Mouse (Mus musculus) brain, embryonic 14.5 days (tissue): ENCODE data around the gene Pdzrn4. TPM values are rescaled to one million over a fixed set of nuclear protein-coding genes. Genes with fewer than 3 reads are reported as not detected.

Experiments
- DNase-seq: peaks from one replicate; pipeline ENCODE4 v3.0.0-alpha.2; 2011; ENCODE audit warnings: low read depth
- CTCF ChIP-seq: fragments of 200-500 bp; IDR thresholded peaks from 2 replicates; pipeline ENCODE4 v1.5.1; 2012; ENCODE audit warnings: inconsistent platforms, mild to moderate bottlenecking, moderate library complexity, borderline replicate concordance; ENCODE audit not compliant: insufficient read depth, insufficient read length; ENCODE audit errors: extremely low read depth
- POLR2A ChIP-seq: fragments of 200-500 bp; IDR thresholded peaks from 2 replicates; pipeline ENCODE4 v1.6.1; 2012; ENCODE audit warnings: mild to moderate bottlenecking, inconsistent platforms, borderline replicate concordance; ENCODE audit not compliant: poor library complexity, insufficient read depth, insufficient read length, severe bottlenecking; ENCODE audit errors: extremely low read depth
- polyA plus RNA-seq: library from polyadenylated mRNA; depleted of rRNA; stranded (reverse); fragments of >200 nt; gene quantifications from 2 replicates; pipeline ENCODE4 v1.2.3, GENCODE M21; 2012

Gene Pdzrn4
- polyA plus RNA-seq, 1 experiment, result 17.1 TPM

GRCm38 (mm10) chr15:92678377-92678776, 281.7 kb downstream of the Pdzrn4 start:
- no peak for TF ChIP-seq CTCF
- no peak for TF ChIP-seq POLR2A
- DNase-seq, result no peak

- TF ChIP-seq POLR2A (no peak), CTCF (no peak)
- DNase-seq, result peak; percentile 74
Observed at GRCm38 (mm10) chr15:92679541-92679940, 282.9 kb downstream of the Pdzrn4 start.

- peak; percentile 75 for DNase-seq
- TF ChIP-seq CTCF (no peak), POLR2A (no peak)
Observed at GRCm38 (mm10) chr15:92696276-92696956, 299.7 kb downstream of the Pdzrn4 start.

- DNase-seq, result peak; percentile 66
Observed at GRCm38 (mm10) chr15:92704146-92704545, 307.5 kb downstream of the Pdzrn4 start.

GRCm38 (mm10) chr15:92738676-92739075, 342.0 kb downstream of the Pdzrn4 start:
- TF ChIP-seq CTCF, result no peak
- TF ChIP-seq POLR2A, result no peak

More at GRCm38 (mm10) chr15:92704146-92704545, 307.5 kb downstream of the Pdzrn4 start:
- TF ChIP-seq CTCF, result no peak
- no peak for TF ChIP-seq POLR2A

GRCm38 (mm10) chr15:92739887-92740286, 343.2 kb downstream of the Pdzrn4 start:
- DNase-seq, result no peak
- no peak for TF ChIP-seq CTCF
- TF ChIP-seq POLR2A, result no peak

More at GRCm38 (mm10) chr15:92738676-92739075, 342.0 kb downstream of the Pdzrn4 start:
- no peak for DNase-seq

- peak; percentile 96 for DNase-seq
- TF ChIP-seq CTCF (no peak), POLR2A (no peak)
Observed at GRCm38 (mm10) chr15:92743624-92744023, 346.9 kb downstream of the Pdzrn4 start.

GRCm38 (mm10) chr15:92746081-92746480, 349.4 kb downstream of the Pdzrn4 start:
- TF ChIP-seq CTCF, result no peak
- no peak for TF ChIP-seq POLR2A
- DNase-seq, result no peak

- DNase-seq, result peak; percentile 69
- TF ChIP-seq POLR2A (no peak), CTCF (no peak)
Observed at GRCm38 (mm10) chr15:92752167-92752566, 355.5 kb downstream of the Pdzrn4 start.

- DNase-seq, result no peak
- TF ChIP-seq POLR2A, result no peak
- TF ChIP-seq CTCF, result no peak
Observed at GRCm38 (mm10) chr15:92752578-92752977, 355.9 kb downstream of the Pdzrn4 start.

- TF ChIP-seq POLR2A, result no peak
- TF ChIP-seq CTCF, result no peak
- DNase-seq, result peak; percentile 85
Observed at GRCm38 (mm10) chr15:92757085-92757903, 360.6 kb downstream of the Pdzrn4 start.
